Mouse (Mus musculus) ES-E14 (cell line): Measurements from ENCODE around the gene Cmbl.

ENCODE experiments used
- CHD2 ChIP-seq: IDR thresholded peaks from 2 replicates; pipeline ENCODE4 v1.6.1; 2014; ENCODE audit warnings: mild to moderate bottlenecking, low read depth, low read length, inconsistent platforms
- HCFC1 ChIP-seq: IDR thresholded peaks from 2 replicates; pipeline ENCODE4 v1.6.1; 2012; ENCODE audit warnings: low read length, inconsistent platforms, borderline replicate concordance; ENCODE audit not compliant: insufficient read depth
- MAFK ChIP-seq: IDR thresholded peaks from 2 replicates; pipeline ENCODE4 v1.6.1; 2014; ENCODE audit warnings: mild to moderate bottlenecking, low read depth, low read length, inconsistent platforms; ENCODE audit not compliant: insufficient read depth
- ZC3H11A ChIP-seq: IDR thresholded peaks from 2 replicates; pipeline ENCODE4 v1.6.1; 2012; ENCODE audit warnings: low read depth, mild to moderate bottlenecking, inconsistent platforms, low read length, borderline replicate concordance

- TF ChIP-seq MAFK (no peak), HCFC1 (no peak), ZC3H11A (no peak), CHD2 (no peak)
Measured at GRCm38 (mm10) chr15:31592531-31592930, 27.3 kb downstream of the Cmbl start.
